Mouse (Mus musculus) heart, postnatal 0 days (tissue): ENCODE results near the gene Nxpe3.

Experiments used
- CTCF ChIP-seq: IDR thresholded peaks from 2 replicates; pipeline ENCODE4 v1.5.1; 2016; ENCODE audit warnings: antibody characterized with exemption, control low read depth, low read depth
- EP300 ChIP-seq: IDR thresholded peaks from 2 replicates; pipeline ENCODE4 v1.6.1; 2016; ENCODE audit warnings: antibody characterized with exemption, low read depth

DNA sequence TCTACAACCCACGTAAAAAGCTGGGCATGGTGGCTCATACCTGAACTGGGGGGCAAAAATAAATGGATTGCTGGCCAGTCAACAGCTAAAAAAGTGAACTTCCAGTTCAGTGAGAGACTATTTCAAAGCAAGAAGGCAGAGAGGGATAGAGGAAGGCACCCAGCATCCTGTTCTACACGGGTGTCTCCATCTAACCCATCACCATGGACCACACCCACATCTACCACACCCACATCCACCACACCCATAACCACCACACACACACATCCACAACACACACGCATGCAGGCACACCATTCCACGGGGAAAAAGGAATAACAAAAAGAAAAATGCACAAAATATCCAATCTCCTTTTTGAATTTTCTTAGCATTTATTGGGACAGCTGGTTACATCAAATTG lies 28.9 kb upstream of the Nxpe3 start:
- TF ChIP-seq CTCF, result no peak
- no peak for TF ChIP-seq EP300
